Mouse (Mus musculus) small intestine, adult 2 months (tissue): Measurements from ENCODE around the gene Rnpepl1.

Experiments
- CTCF ChIP-seq: fragments of 200-500 bp; IDR thresholded peaks from 2 replicates; pipeline ENCODE4 v1.5.1; 2012; ENCODE audit warnings: low read depth, mild to moderate bottlenecking, control low read depth, inconsistent platforms, low read length, moderate library complexity, mixed read lengths; ENCODE audit not compliant: insufficient replicate concordance, insufficient read length; ENCODE audit errors: extremely low read depth
- POLR2A ChIP-seq: fragments of 200-500 bp; IDR thresholded peaks from 2 replicates; pipeline ENCODE4 v1.6.1; 2012; ENCODE audit warnings: low read depth, mild to moderate bottlenecking, control low read depth, inconsistent platforms, low read length, moderate library complexity

- no peak for TF ChIP-seq CTCF
- TF ChIP-seq POLR2A, result no peak
Observed at GRCm38 (mm10) chr1:92943219-92943989, 32.8 kb downstream of the Rnpepl1 start.
